Mouse (Mus musculus): ENCODE data around the gene Pax9. TPM values are rescaled to one million over a fixed set of nuclear protein-coding genes. Genes with fewer than 3 reads are reported as not detected.

Pax9 gene
- 0.24 and 0.25 TPM in 2 replicates for polyA plus RNA-seq (2015; fragmentation: Nextera tagmentation; extraction: Ambion mirVana)

GRCm38 (mm10) chr12:56691427-56692079 is at the start of gene Pax9:
Pax9 (plus strand) TSS chr12:56691767.
- no peaks in the 10 kb centered on the region for H3K9me3 ChIP-seq (replicated peaks; ENCODE audit: control insufficient read depth, low read length)
- no peak for ATAC-seq (ENCODE audit: low read depth)
- no peak within 1 kb of the TSS for H3K4me2 ChIP-seq (ENCODE audit: low read depth, low read length)
- 2% methylated on average over 37 of the region's 40 CpGs for WGBS (ENCODE audit: insufficient replicate concordance)
- H3K4me1 ChIP-seq (ENCODE audit: control insufficient read depth, low read depth, low read length), result no peaks in the 10 kb centered on the region; the same call in 1 of the 2 replicates
- no peak within 1 kb of the TSS for H3K27ac ChIP-seq (ENCODE audit: low read length)
- no peak within 1 kb of the TSS for H3K9ac ChIP-seq (ENCODE audit: low read depth, low read length)
- peaks cover 97% of the 10 kb centered on the region for H3K27me3 ChIP-seq (ENCODE audit: control insufficient read depth, insufficient read depth, low read depth, low read length)
- H3K36me3 ChIP-seq (ENCODE audit: control insufficient read depth, insufficient read depth), result no peaks in the 10 kb centered on the region
- H3K4me3 ChIP-seq (ENCODE audit: low read depth, low read length), result no peak within 1 kb of the TSS

GRCm38 (mm10) chr12:56669451-56670122 is 22.0 kb upstream of the Pax9 start:
- 68% methylated on average over 9 of the region's 9 CpGs for WGBS (ENCODE audit: insufficient replicate concordance)
- Histone ChIP-seq H3K9ac (ENCODE audit: low read depth, low read length) (no peak overlapping the region), H3K9me3 (replicated peaks; ENCODE audit: control insufficient read depth, low read length) (no peaks in the 10 kb centered on the region), H3K4me3 (ENCODE audit: low read depth, low read length) (no peak overlapping the region), H3K27me3 (ENCODE audit: control insufficient read depth, insufficient read depth, low read depth, low read length) (no peaks in the 10 kb centered on the region), H3K4me1 (ENCODE audit: control insufficient read depth, low read depth, low read length) (no peaks in the 10 kb centered on the region), H3K36me3 (ENCODE audit: control insufficient read depth, insufficient read depth) (no peaks in the 10 kb centered on the region), H3K4me2 (ENCODE audit: low read depth, low read length) (no peak overlapping the region), H3K27ac (ENCODE audit: low read length) (no peak overlapping the region)
- ATAC-seq (ENCODE audit: low read depth), result no peak

GRCm38 (mm10) chr12:56670795-56671194 is 20.8 kb upstream of the Pax9 start:
- Histone ChIP-seq H3K4me2 (ENCODE audit: low read depth, low read length) (no peak overlapping the region), H3K27me3 (ENCODE audit: control insufficient read depth, insufficient read depth, low read depth, low read length) (no peaks in the 10 kb centered on the region), H3K36me3 (ENCODE audit: control insufficient read depth, insufficient read depth) (no peaks in the 10 kb centered on the region), H3K4me1 (ENCODE audit: control insufficient read depth, low read depth, low read length) (no peaks in the 10 kb centered on the region), H3K4me3 (ENCODE audit: low read depth, low read length) (no peak overlapping the region), H3K9me3 (replicated peaks; ENCODE audit: control insufficient read depth, low read length) (no peaks in the 10 kb centered on the region), H3K27ac (ENCODE audit: low read length) (no peak overlapping the region), H3K9ac (ENCODE audit: low read depth, low read length) (no peak overlapping the region)
- 82% methylated on average over 9 of the region's 9 CpGs for WGBS (ENCODE audit: insufficient replicate concordance)
- no peak for ATAC-seq (ENCODE audit: low read depth)

DNA sequence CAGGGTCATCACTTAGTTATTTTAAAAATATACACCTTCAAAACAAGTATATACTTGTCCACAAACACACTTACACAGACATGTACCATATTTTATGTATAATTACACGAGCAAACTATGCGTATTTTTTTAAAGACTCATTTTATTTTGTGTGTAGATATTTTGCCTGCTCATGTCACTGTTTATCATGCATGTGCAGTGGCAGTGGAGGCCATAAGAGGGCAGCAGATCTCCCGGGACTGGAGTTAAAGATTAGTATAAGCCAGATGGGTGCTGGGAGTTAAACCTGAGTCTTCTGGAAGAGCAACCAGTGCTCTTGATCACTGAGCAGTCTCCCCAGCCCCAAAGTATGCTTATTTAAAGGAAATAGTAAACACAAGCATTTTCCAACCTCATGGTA is 16.8 kb upstream of the Pax9 start:
- Histone ChIP-seq H3K27me3 (ENCODE audit: control insufficient read depth, insufficient read depth, low read depth, low read length) (peaks cover 21% of the 10 kb centered on the region), H3K4me1 (ENCODE audit: control insufficient read depth, low read depth, low read length) (no peaks in the 10 kb centered on the region), H3K27ac (ENCODE audit: low read length) (no peak overlapping the region), H3K36me3 (ENCODE audit: control insufficient read depth, insufficient read depth) (no peaks in the 10 kb centered on the region), H3K9ac (ENCODE audit: low read depth, low read length) (no peak overlapping the region), H3K4me2 (ENCODE audit: low read depth, low read length) (no peak overlapping the region), H3K9me3 (replicated peaks; ENCODE audit: control insufficient read depth, low read length) (no peaks in the 10 kb centered on the region), H3K4me3 (ENCODE audit: low read depth, low read length) (no peak overlapping the region)
- ATAC-seq (ENCODE audit: low read depth), result no peak
- WGBS (ENCODE audit: insufficient replicate concordance), result 28% methylated on average over 3 of the region's 3 CpGs

DNA sequence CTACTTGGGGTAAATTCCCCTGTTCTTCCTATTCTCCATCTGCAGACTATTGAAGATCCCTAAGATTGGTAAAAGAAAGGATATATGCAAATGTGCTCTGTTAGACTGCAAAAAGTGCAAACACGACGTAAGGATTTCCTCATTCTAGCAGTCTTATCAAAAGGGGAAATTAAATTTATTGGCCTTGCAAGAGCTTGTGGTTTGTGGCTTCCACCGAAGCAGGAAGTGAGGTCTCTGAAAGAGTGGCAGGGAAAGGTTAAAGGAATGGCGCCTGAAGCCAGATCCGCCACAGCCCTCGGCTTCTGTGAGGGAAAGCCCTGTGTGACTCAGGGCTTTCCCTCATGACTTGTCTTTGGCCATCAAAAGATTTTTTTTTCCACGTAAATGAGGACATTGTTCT is 13.9 kb upstream of the Pax9 start:
- peaks cover 49% of the 10 kb centered on the region for H3K27me3 ChIP-seq (ENCODE audit: control insufficient read depth, insufficient read depth, low read depth, low read length)
- no peak overlapping the region for H3K9ac ChIP-seq (ENCODE audit: low read depth, low read length)
- no peak overlapping the region for H3K4me2 ChIP-seq (ENCODE audit: low read depth, low read length)
- no peaks in the 10 kb centered on the region for H3K36me3 ChIP-seq (ENCODE audit: control insufficient read depth, insufficient read depth)
- no peaks in the 10 kb centered on the region for H3K4me1 ChIP-seq (ENCODE audit: control insufficient read depth, low read depth, low read length)
- no peak overlapping the region for H3K27ac ChIP-seq (ENCODE audit: low read length)
- no peak for ATAC-seq (ENCODE audit: low read depth)
- H3K9me3 ChIP-seq (replicated peaks; ENCODE audit: control insufficient read depth, low read length), result no peaks in the 10 kb centered on the region
- H3K4me3 ChIP-seq (ENCODE audit: low read depth, low read length), result no peak overlapping the region
- WGBS (ENCODE audit: insufficient replicate concordance), result 11% methylated on average over 7 of the region's 7 CpGs

DNA sequence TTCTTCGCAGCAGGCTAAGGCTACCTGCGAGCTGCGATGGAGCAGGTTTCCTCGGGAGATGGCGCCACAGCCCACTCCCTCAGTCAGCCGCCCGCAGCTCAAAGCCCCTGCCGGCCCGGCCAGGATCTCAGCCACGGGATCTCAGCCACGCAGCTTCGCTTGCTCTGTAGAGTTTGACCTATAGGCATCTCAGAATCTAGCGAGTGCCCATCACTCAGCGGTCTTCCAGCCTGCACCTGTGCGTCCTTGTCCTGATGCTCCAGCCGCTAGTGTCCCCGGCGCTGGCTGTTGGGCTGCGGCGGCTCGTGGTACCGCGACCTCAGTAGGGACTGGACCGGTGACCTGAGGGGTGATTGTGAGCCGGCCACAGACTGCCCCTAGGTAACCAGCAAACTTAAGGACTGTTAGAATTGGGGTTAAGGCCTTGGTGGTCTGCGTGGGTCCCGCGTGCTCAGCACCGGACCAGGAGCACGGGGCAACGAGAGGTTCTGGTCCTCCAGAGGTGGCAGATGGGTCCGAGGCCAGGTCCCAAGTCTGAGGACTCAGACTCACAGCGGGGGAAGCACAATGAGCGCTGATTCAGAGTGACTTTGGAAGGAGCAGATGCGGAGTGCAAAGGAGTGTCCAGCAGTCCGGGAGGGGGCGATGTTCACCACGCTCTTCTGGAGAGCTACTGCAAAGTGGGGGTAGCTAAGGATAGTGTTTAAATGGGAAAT is 10.3 kb upstream of the Pax9 start:
- no peak overlapping the region for H3K9ac ChIP-seq (ENCODE audit: low read depth, low read length)
- ATAC-seq (ENCODE audit: low read depth), result no peak
- peak overlapping the region; percentile 15; the same call in 1 of the 2 replicates for H3K4me3 ChIP-seq (ENCODE audit: low read depth, low read length)
- H3K36me3 ChIP-seq (ENCODE audit: control insufficient read depth, insufficient read depth), result no peaks in the 10 kb centered on the region
- no peak overlapping the region for H3K27ac ChIP-seq (ENCODE audit: low read length)
- no peaks in the 10 kb centered on the region for H3K9me3 ChIP-seq (replicated peaks; ENCODE audit: control insufficient read depth, low read length)
- no peaks in the 10 kb centered on the region for H3K4me1 ChIP-seq (ENCODE audit: control insufficient read depth, low read depth, low read length)
- H3K4me2 ChIP-seq (ENCODE audit: low read depth, low read length), result peak overlapping the region; percentile 24; the same call in 1 of the 2 replicates
- peaks cover 69% of the 10 kb centered on the region for H3K27me3 ChIP-seq (ENCODE audit: control insufficient read depth, insufficient read depth, low read depth, low read length)
- WGBS (ENCODE audit: insufficient replicate concordance), result 1% methylated on average over 38 of the region's 38 CpGs

DNA sequence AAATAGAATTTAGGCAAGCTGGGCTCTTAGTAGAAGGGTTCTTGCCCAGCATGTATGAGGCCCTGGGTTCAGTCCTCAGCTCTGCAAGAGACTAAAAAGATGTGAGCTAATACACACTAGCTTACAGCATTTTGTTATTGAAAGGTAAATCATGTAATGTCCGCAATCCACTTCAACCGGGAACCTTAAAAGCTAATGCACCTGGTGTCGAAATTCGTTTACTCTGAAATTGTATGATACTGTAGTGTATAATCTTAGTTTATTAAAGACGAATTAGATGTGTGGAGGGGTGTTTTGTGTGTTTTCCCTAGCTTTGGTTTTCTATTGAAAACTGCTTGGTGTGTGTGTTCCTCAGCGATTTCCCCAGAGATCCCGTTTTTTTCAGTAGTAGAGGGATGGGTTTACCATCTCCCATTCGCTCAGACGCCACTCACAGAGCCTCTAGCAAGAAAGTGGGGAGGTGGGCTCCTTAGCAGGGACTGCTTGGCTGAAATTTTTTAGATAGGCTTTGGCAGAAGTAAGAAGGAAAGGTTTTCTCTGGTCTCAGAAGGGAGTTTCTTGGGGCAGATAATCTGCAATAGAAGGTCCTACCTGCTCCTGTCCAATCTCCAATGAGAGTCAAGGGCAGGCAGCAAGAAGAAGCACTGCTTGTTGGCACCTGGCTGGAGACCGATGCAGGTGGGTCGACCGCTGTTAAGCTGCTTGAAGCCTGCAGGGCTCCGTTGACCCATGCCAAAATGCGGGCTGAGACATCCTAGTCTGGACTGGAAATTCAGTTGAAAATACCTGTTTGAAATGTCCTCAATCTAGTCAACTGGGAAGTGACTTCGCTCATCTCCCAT is 3.7 kb upstream of the Pax9 start:
- H3K27me3 ChIP-seq (ENCODE audit: control insufficient read depth, insufficient read depth, low read depth, low read length), result peaks cover 81% of the 10 kb centered on the region
- WGBS (ENCODE audit: insufficient replicate concordance), result 4% methylated on average over 15 of the region's 15 CpGs
- H3K9ac ChIP-seq (ENCODE audit: low read depth, low read length), result no peak overlapping the region
- ATAC-seq (ENCODE audit: low read depth), result no peak
- no peak overlapping the region for H3K4me3 ChIP-seq (ENCODE audit: low read depth, low read length)
- no peaks in the 10 kb centered on the region for H3K4me1 ChIP-seq (ENCODE audit: control insufficient read depth, low read depth, low read length)
- no peaks in the 10 kb centered on the region for H3K9me3 ChIP-seq (replicated peaks; ENCODE audit: control insufficient read depth, low read length)
- H3K4me2 ChIP-seq (ENCODE audit: low read depth, low read length), result no peak overlapping the region
- H3K36me3 ChIP-seq (ENCODE audit: control insufficient read depth, insufficient read depth), result no peaks in the 10 kb centered on the region
- H3K27ac ChIP-seq (ENCODE audit: low read length), result no peak overlapping the region

DNA sequence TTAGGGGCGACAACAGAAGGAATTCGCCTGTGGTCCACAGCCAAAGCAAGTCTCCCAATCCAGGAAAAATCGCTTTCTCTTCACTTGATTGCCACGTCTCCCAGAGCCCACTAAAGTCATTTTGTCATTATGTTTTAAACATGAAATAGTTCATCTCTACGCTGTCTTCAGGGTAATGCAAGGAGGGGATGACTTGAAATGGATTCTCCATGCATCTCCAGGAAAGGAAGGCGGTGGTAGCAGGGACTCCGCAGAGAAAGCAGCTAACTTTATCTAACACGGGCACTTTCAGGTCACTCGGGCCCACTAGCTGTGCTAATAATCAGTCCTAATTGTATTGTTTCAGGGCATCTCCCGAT is 3.1 kb upstream of the Pax9 start:
- Histone ChIP-seq H3K36me3 (ENCODE audit: control insufficient read depth, insufficient read depth) (no peaks in the 10 kb centered on the region), H3K27ac (ENCODE audit: low read length) (no peak overlapping the region), H3K9me3 (replicated peaks; ENCODE audit: control insufficient read depth, low read length) (no peaks in the 10 kb centered on the region), H3K9ac (ENCODE audit: low read depth, low read length) (no peak overlapping the region), H3K4me1 (ENCODE audit: control insufficient read depth, low read depth, low read length) (no peaks in the 10 kb centered on the region), H3K27me3 (ENCODE audit: control insufficient read depth, insufficient read depth, low read depth, low read length) (peaks cover 81% of the 10 kb centered on the region), H3K4me2 (ENCODE audit: low read depth, low read length) (no peak overlapping the region), H3K4me3 (ENCODE audit: low read depth, low read length) (no peak overlapping the region)
- 2% methylated on average over 10 of the region's 10 CpGs for WGBS (ENCODE audit: insufficient replicate concordance)
- ATAC-seq (ENCODE audit: low read depth), result no peak

Measured in liver, embryonic 16.5 days (tissue).